Mouse (Mus musculus) thymus, postnatal 14 days (tissue): ENCODE measurements at regions not wholly inside any gene's neighbourhood (a gene's known extent, or its start where the extent isn't known, plus 50 kb on each side); places are given as distances from the start of the nearest gene placed in this dataset.

Source experiments
- DNase-seq: peaks from one replicate; pipeline ENCODE4 v3.0.0; 2021

GRCm38 (mm10) chr10:67729271-67729670 lies 180.5 kb upstream of the Ado start:
- DNase-seq, result peak; percentile 38

- no peak for DNase-seq
Observed at GRCm38 (mm10) chr10:67727580-67727979, 178.8 kb upstream of the Ado start.

- DNase-seq, result no peak
Observed at GRCm38 (mm10) chr10:67726796-67727195, 178.0 kb upstream of the Ado start.

GRCm38 (mm10) chr10:67726351-67726750 lies 177.6 kb upstream of the Ado start:
- no peak for DNase-seq

GRCm38 (mm10) chr10:67721787-67722186 lies 173.0 kb upstream of the Ado start:
- DNase-seq, result peak; percentile 52

- DNase-seq, result no peak
Observed at GRCm38 (mm10) chr10:67717506-67717905, 168.8 kb upstream of the Ado start.

GRCm38 (mm10) chr10:67715046-67715445 lies 166.3 kb upstream of the Ado start:
- DNase-seq, result no peak

- no peak for DNase-seq
Observed at GRCm38 (mm10) chr10:67713098-67713497, 164.3 kb upstream of the Ado start.

GRCm38 (mm10) chr10:67712665-67713064 lies 163.9 kb upstream of the Ado start:
- no peak for DNase-seq

- DNase-seq, result no peak
Observed at GRCm38 (mm10) chr10:67711961-67712360, 163.2 kb upstream of the Ado start.

- DNase-seq, result no peak
Observed at GRCm38 (mm10) chr10:67706436-67706835, 157.7 kb upstream of the Ado start.

GRCm38 (mm10) chr10:67702783-67703455 lies 154.2 kb upstream of the Ado start:
- no peak for DNase-seq

- DNase-seq, result peak; percentile 68
Observed at GRCm38 (mm10) chr10:67697401-67698195, 148.8 kb upstream of the Ado start.

- no peak for DNase-seq
Observed at GRCm38 (mm10) chr10:67695891-67696853, 147.4 kb upstream of the Ado start.

GRCm38 (mm10) chr10:67694751-67695150 lies 146.0 kb upstream of the Ado start:
- no peak for DNase-seq

- no peak for DNase-seq
Observed at GRCm38 (mm10) chr10:67693586-67693985, 144.8 kb upstream of the Ado start.

- no peak for DNase-seq
Observed at GRCm38 (mm10) chr10:67689944-67690670, 141.4 kb upstream of the Ado start.

- no peak for DNase-seq
Observed at GRCm38 (mm10) chr10:67679382-67679781, 130.6 kb upstream of the Ado start.

- DNase-seq, result no peak
Observed at GRCm38 (mm10) chr10:67673450-67673849, 124.7 kb upstream of the Ado start.

GRCm38 (mm10) chr10:67672281-67672680 lies 123.5 kb upstream of the Ado start:
- no peak for DNase-seq

- no peak for DNase-seq
Observed at GRCm38 (mm10) chr10:67669066-67669465, 120.3 kb upstream of the Ado start.

- no peak for DNase-seq
Observed at GRCm38 (mm10) chr10:67663028-67663427, 114.3 kb upstream of the Ado start.

GRCm38 (mm10) chr10:67661666-67662065 lies 112.9 kb upstream of the Ado start:
- no peak for DNase-seq
